Mouse (Mus musculus) ovary, postnatal 36 days (tissue): ENCODE data around the gene Atp8a2.
"Not testable (repeated sequence)": the region's sequence is repeated elsewhere in the genome, so short reads cannot be mapped to it uniquely, and the experiment has no call there.

Experiments used
- DNase-seq: peaks from one replicate; pipeline ENCODE4 v3.0.0; 2022; ENCODE audit warnings: low spot score, mixed read lengths

The Atp8a2 gene

GRCm38 (mm10) chr14:60026647-60027046, 170.3 kb downstream of the Atp8a2 start:
- DNase-seq: peak; percentile 41

- DNase-seq: peak; percentile 69
These were observed 181.1 kb downstream of the Atp8a2 start for GRCm38 (mm10) chr14:60015891-60016290.

DNA sequence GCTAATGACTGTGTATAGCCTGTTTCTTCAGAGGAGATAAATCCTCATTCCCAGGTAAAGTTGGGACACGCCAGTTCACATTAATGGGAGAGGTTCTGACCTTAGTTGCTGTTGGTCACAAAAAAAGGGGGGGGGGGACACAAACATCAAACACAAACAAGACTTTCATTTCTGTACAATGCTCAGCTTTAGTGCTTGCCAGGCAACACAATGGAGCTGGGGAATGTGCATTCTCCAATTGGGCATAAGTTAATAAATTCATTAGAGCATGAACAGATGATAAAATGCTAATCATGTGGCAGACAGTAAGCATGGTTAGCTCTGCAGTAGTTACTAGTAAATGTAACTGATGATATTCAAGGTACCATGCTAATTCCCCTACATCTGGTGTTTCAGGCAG, 195.2 kb downstream of the Atp8a2 start:
- DNase-seq: no peak

GRCm38 (mm10) chr14:59988860-59989259, 208.1 kb downstream of the Atp8a2 start:
- no peak for DNase-seq

DNA sequence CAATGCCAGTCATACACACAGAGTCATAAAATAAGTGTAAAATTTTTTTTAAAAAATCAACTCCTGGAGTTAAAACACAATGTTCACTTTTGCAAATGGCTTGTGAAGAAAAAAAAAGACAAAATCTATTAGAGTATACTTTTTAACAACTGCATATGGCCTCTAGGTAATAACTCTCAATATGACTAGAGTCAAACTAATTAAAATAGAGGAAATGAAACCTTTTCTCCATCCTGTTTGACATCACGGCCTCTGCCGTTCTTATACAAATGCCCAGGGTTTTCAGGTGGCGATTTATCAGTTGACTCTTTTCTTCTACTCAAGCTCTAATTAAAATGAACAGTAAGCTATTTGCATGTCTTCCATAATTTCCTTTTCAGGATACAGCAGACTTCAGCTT, 209.0 kb downstream of the Atp8a2 start:
- DNase-seq: no peak

- no peak for DNase-seq
These were observed 219.0 kb downstream of the Atp8a2 start for GRCm38 (mm10) chr14:59978007-59978406.

DNA sequence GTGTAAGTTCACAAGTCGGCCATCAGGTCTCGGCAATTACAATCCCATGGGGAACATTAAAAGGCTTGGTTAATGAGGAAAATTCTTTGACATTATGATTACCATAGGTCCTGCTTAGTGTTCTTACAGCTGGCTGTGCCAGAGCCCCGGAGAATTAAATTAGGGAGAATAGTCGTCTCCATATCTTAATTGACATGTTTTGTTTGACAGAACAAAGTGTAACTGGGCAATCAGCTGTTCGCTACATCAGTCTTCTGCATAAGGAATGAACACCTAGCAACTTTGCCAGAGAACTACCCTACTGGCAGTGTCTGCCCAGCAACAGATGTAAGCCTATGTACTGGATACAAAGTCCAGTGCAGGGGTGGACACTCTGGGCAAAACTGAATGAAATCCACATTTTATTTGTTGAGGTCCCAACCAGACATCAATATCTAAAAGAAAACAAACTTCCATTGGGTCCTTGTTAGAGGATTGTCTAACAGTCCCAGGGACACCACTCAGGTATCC, 225.7 kb downstream of the Atp8a2 start:
- DNase-seq: no peak

DNA sequence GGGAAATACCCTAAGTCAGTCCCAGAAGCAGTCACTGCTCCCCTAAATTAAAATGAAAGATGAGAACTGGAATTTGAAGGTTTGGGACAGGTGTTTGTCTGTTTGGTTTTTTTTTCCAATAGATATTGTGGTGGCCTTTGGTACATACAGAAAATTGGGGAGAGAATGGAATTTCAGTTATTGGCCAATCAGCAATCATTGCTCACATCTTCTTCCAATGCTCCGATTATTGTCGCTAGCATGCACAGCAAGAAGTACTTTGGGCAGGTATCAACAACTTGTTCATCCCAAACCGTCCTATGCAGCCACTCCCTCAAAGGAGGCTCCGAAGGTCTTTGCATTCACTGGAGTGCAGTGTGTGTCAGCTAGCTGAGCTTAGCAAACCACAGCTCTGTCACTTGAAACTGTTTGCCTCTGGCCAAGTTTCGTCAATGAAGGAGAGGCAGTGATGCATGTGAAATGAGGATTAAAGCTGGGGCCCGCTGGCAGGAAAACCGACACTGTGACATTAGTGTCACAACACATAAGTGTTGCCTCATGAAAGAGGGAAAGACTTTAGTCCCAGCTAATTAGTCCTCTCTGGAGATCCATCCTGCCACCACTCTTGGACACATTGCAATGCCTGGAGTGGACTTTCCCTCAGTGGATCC, 227.4 kb downstream of the Atp8a2 start:
- no peak for DNase-seq

DNA sequence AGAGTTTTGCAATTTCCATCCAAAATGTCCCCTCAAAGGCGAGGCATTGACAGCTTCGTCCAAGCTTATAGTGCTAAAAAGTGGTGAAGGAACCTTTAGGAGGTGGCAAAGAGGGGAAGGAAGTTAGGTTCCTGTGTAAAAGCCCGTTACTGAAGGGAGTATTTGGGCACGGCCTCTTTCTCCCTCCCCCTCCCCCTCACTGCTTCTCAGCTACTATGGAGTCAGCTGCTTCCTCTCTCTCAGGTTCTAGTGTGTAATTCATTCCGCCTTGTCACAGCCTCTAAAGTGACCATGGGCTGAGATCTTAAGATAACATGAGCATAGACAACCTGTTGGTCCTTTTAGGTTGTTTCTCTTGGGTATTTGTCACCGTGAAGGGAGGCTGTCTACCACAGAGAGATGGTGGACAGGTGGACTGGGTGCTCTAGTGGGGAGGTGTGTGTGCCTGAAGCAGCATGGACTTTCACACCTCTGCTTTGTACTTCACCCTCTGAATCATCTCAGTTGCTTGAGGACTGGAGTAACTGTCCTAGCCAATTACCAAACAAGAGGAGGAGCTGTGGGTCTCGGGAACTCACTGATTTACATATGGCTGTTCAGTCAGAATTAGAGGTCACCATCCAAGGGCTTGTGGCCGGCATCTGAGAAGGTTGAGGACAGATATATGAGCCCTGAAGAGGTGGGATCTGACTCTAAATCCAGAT, 229.0 kb downstream of the Atp8a2 start:
- no peak for DNase-seq

- DNase-seq: no peak
These were observed 230.0 kb downstream of the Atp8a2 start for GRCm38 (mm10) chr14:59966981-59967380.

GRCm38 (mm10) chr14:59964569-59964968, 232.4 kb downstream of the Atp8a2 start:
- no peak for DNase-seq

GRCm38 (mm10) chr14:59960961-59961360, 236.0 kb downstream of the Atp8a2 start:
- no peak for DNase-seq

DNA sequence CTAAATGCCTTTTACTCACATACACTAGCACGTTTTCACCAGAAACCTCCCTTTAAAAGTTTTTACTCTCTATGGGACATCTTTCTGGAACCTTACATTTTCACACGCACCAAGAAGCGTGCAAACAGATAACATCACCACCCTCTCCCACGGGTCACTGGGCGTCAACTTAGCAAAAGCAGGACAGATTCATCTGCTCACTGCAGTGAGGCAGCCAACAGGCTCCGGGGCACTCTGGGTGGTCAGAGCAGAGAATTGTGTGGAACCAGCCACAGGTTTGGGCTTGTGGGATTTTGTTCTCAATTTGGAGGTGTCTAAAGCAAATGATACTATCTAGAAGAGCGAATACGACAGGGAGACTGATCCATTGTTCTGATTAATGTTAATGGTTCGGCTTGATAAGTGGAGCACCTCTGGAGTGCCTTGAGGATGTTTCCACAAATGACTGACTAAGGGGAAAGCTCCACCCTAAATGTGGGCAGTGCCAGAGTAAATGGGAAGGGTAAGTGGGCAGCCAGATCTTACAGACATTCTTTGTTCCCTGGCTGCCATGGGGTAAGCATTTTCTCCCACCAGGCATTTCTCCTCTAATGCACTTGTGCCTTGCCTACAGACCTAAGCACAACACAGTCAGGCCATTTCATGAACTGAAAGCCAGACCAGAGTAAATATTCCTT, 236.6 kb downstream of the Atp8a2 start:
- no peak for DNase-seq

DNA sequence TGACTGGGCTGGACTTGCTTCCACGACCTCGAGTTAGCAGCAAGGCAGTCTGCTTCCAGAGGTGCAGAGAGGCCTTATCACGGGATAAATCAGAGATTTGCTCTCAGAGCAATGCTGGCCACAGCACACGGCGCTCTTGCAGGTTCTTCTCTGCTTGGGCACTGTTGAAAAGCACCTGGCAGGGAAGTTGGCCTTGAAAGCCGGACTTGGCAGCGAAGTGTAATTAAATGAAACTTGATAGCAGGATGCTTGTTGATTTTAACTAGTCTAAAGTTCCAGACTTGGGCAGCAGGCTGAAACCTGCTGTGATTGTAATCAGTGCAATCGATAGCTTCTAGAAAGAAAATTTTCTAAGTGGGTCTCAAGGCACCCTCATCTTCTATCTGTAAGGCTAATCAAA, 237.3 kb downstream of the Atp8a2 start:
- no peak for DNase-seq

DNA sequence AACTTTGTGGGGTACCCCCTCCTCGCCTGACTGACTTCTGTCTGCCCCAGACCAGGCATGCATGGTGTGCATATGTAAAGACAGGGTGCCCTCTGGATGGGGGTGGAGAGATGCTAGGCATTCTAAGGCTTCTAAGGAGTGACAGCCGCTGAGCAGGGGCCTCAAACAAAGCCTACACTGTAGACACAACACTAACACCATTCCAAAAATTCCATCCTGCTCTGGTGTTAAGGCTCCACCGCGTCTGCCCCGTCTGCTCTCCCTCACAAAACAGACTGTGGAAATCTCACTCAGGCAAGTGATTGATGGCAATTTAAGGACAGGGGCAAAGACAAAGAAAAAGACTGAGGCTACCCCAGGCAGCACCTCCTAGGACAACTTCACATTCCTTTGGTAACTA, 247.0 kb downstream of the Atp8a2 start:
- DNase-seq: no peak

DNA sequence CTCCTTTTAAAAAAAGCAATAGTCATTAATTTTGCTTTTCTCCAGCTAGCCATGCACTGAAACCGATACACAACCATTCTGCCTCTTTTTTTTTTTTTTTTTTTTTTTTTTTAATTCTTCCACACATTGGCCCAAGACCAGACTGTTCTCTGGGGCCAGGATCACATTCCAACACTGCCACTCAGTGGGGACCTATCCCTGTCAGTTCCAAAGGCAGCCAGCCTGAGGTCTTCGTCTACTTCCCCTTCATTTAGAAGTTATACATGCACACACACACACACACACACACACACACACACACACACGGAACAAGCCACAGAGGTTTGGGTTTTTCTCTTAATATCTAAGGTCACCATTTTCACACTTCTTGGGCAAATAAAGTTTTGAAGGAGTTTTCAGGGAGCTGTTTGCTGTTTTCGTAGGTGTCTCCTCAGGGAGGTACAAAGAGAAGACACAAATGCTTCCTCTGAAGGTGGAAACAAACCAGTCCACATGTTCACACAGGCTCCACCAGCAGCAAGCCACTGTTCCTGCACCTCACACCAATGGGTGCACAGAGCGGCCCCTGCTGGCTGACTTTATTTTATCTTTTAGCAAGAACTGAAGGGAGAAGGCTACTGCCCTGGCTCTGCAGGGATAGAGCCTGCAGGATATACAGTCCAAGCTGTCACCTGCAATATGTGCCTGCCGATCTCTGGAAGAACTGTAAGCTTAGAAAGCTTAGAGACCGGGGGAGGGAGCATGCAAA, 253.9 kb downstream of the Atp8a2 start:
- DNase-seq: peak; percentile 63

- DNase-seq: no peak
These were observed 254.8 kb downstream of the Atp8a2 start for GRCm38 (mm10) chr14:59942199-59942598.

GRCm38 (mm10) chr14:59932355-59932754, 264.6 kb downstream of the Atp8a2 start:
- DNase-seq: no peak

- no peak for DNase-seq
These were observed 265.4 kb downstream of the Atp8a2 start for GRCm38 (mm10) chr14:59931412-59932058.

DNA sequence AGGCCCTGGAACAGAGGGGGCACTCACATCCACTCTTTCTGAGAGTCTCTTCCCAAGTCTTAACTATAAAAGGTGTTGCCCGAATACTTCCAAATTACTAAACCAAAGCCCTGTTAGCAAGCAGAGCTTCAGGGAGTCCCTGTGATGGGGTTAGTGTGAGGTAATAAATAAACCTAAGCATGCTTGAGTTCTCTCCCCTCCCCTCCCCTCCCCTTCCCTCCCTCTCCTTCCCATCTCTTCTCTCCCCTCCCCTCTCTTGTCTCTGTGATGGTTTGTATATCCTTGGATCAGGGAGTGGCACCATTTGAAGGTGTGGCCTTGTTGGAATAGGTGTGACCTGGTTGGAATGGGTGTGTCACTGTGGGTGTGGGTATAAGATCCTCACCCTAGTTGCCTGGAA, 267.8 kb downstream of the Atp8a2 start:
- not testable (repeated sequence) for DNase-seq

GRCm38 (mm10) chr14:59928781-59929180, 268.2 kb downstream of the Atp8a2 start:
- no peak for DNase-seq

DNA sequence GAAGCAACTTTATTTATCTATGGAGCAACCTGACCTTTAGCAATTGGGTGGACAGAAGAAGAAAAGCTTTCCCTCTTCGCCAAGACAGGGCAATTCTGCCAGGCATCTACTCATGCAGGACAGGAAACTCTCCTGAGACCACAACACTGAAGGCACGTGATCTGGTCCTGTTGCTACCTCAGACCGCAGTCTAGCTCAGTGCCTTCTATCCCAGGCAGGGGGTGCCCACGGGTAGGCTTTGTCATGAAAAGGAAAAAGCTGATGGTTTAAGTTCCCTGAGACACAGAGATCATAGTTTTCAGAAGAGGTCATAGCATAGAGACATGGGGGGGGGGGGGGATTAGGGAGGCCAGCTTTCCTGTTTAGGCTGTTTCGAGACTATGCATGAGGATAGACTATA, 269.2 kb downstream of the Atp8a2 start:
- no peak for DNase-seq
